Mouse (Mus musculus): ENCODE results near the gene 9630041A04Rik.

GRCm38 (mm10) chr9:101976884-101977465 lies 115.3 kb downstream of the 9630041A04Rik start:
- no peak for TF ChIP-seq CTCF (IDR thresholded peaks at IDR 0.05; ENCODE audit: control insufficient read depth, insufficient read depth, insufficient replicate concordance, low read depth, low read length)
- TF ChIP-seq POLR2A (IDR thresholded peaks at IDR 0.05; ENCODE audit: control insufficient read depth, low read depth, low read length) = no peak
